Mouse (Mus musculus) WW6 (cell line): ENCODE results near the gene Adgrg5.

Source experiments
- DNase-seq: peaks from one replicate; pipeline ENCODE4 v3.0.0-alpha.2; 2013; ENCODE audit warnings: low read depth, low spot score

Adgrg5 gene

GRCm38 (mm10) chr8:94992534-94992933 is 69.0 kb downstream of the Adgrg5 start:
- DNase-seq, result no peak
